Mouse (Mus musculus): ENCODE measurements around the gene Ids. TPM values are rescaled to one million over a fixed set of nuclear protein-coding genes. Genes with fewer than 3 reads are reported as not detected.

Gene Ids
- total RNA-seq, 2 experiments from 2014 or later = 5.3 to 12.1 TPM

Other genes starting within 250 kb of the Ids start
- gene 1110012L19Rik, start 20.8 kb upstream of the Ids start, total RNA-seq (2014; fragmentation: Nextera tagmentation) = 6.8 and 14.3 TPM in 2 replicates
- gene 1110012L19Rik, start 20.8 kb upstream of the Ids start, total RNA-seq (2017) = 31.2 and 32.8 TPM in 2 replicates
- gene Tmem185a, start 112.1 kb upstream of the Ids start, total RNA-seq (2014; fragmentation: Nextera tagmentation) = 23.1 and 38.9 TPM in 2 replicates
- 14.6 and 22.0 TPM in 2 replicates for gene Tmem185a, start 112.1 kb upstream of the Ids start, total RNA-seq (2017)

Measured in granulocyte monocyte progenitor cell, adult 5-6 weeks (primary cell).